Mouse (Mus musculus): ENCODE measurements around the gene Dnaaf1. TPM values are rescaled to one million over a fixed set of nuclear protein-coding genes. Genes with fewer than 3 reads are reported as not detected.

The Dnaaf1 gene
- polyA plus RNA-seq, 1 experiment from 2014 or later, result 0.40 TPM

GRCm38 (mm10) chr8:119557132-119557531, 17.9 kb upstream of the Dnaaf1 start:
- no peaks in the 10 kb centered on the region for H3K27me3 ChIP-seq (replicated peaks)
- H3K4me2 ChIP-seq, result peak overlapping the region; percentile 85
- 73% methylated on average over 9 of the region's 9 CpGs for WGBS
- H3K4me1 ChIP-seq, result peaks cover 26% of the 10 kb centered on the region
- H3K4me3 ChIP-seq (replicated peaks), result peak overlapping the region; percentile 94
- no peaks in the 10 kb centered on the region for H3K9me3 ChIP-seq
- peak overlapping the region; percentile 88; the same call in 1 of the 2 replicates for H3K9ac ChIP-seq
- H3K27ac ChIP-seq, result no peak overlapping the region
- no peaks in the 10 kb centered on the region for H3K36me3 ChIP-seq
- no peak for ATAC-seq (ENCODE audit: insufficient read depth, low FRiP score, low read depth)

- H3K9ac ChIP-seq, result peak overlapping the region; percentile 88
- no peaks in the 10 kb centered on the region for H3K27me3 ChIP-seq (replicated peaks)
- H3K9me3 ChIP-seq, result no peaks in the 10 kb centered on the region
- H3K4me1 ChIP-seq, result peaks cover 26% of the 10 kb centered on the region
- peak; percentile 86 for ATAC-seq (ENCODE audit: insufficient read depth, low FRiP score, low read depth)
- H3K36me3 ChIP-seq, result no peaks in the 10 kb centered on the region
- peak overlapping the region; percentile 85 for H3K4me2 ChIP-seq
- H3K4me3 ChIP-seq (replicated peaks), result peak overlapping the region; percentile 94
- WGBS, result under 1% methylated on average over 52 of the region's 55 CpGs
- peak overlapping the region; percentile 94 for H3K27ac ChIP-seq
Observed at GRCm38 (mm10) chr8:119557821-119558602, 17.0 kb upstream of the Dnaaf1 start.

GRCm38 (mm10) chr8:119558603-119559401, 16.2 kb upstream of the Dnaaf1 start, which contains the start of gene Mbtps1:
Gene Mbtps1, minus strand, starts transcription at chr8:119558735.
- H3K4me1 ChIP-seq, result peaks cover 24% of the 10 kb centered on the region
- H3K4me3 ChIP-seq (replicated peaks), result peak within 1 kb of the TSS; percentile 94
- H3K9me3 ChIP-seq, result no peaks in the 10 kb centered on the region
- H3K27ac ChIP-seq, result peak within 1 kb of the TSS; percentile 94
- 5% methylated on average over 63 of the region's 63 CpGs for WGBS
- no peaks in the 10 kb centered on the region for H3K27me3 ChIP-seq (replicated peaks)
- peak within 1 kb of the TSS; percentile 85 for H3K4me2 ChIP-seq
- ATAC-seq (ENCODE audit: insufficient read depth, low FRiP score, low read depth), result peak; percentile 98
- H3K9ac ChIP-seq, result peak within 1 kb of the TSS; percentile 88
- 0 out of 2 replicates have a peak, but pooled peaks cover 7% of the 10 kb centered on the region for H3K36me3 ChIP-seq

GRCm38 (mm10) chr8:119559402-119559720, 15.7 kb upstream of the Dnaaf1 start:
- Histone ChIP-seq H3K4me3 (replicated peaks) (peak overlapping the region; percentile 94; the same call in 1 of the 2 replicates), H3K4me1 (peaks cover 19% of the 10 kb centered on the region; the same call in 1 of the 2 replicates), H3K4me2 (0 out of 2 replicates have a peak overlapping the region, but pooled peaks have one; percentile 57), H3K36me3 (0 out of 2 replicates have a peak, but pooled peaks cover 8% of the 10 kb centered on the region), H3K9ac (0 out of 2 replicates have a peak overlapping the region, but pooled peaks have one; percentile 37), H3K27me3 (replicated peaks) (no peaks in the 10 kb centered on the region), H3K9me3 (no peaks in the 10 kb centered on the region), H3K27ac (no peak overlapping the region)
- WGBS, result 80% methylated on average over 6 of the region's 6 CpGs
- no peak for ATAC-seq (ENCODE audit: insufficient read depth, low FRiP score, low read depth)

GRCm38 (mm10) chr8:119563849-119564251, 11.2 kb upstream of the Dnaaf1 start:
- Histone ChIP-seq H3K4me2 (no peak overlapping the region), H3K36me3 (peaks cover 22% of the 10 kb centered on the region)
- WGBS, result 90% methylated on average over 14 of the region's 14 CpGs

GRCm38 (mm10) chr8:119566367-119566766, 8.7 kb upstream of the Dnaaf1 start:
- Histone ChIP-seq H3K9ac (no peak overlapping the region), H3K4me1 (no peaks in the 10 kb centered on the region), H3K4me2 (no peak overlapping the region), H3K36me3 (peaks cover 22% of the 10 kb centered on the region), H3K27ac (no peak overlapping the region), H3K9me3 (no peaks in the 10 kb centered on the region), H3K27me3 (replicated peaks) (no peaks in the 10 kb centered on the region), H3K4me3 (replicated peaks) (no peak overlapping the region)
- no peak for ATAC-seq (ENCODE audit: insufficient read depth, low FRiP score, low read depth)
- 77% methylated on average over 11 of the region's 11 CpGs for WGBS

More at GRCm38 (mm10) chr8:119563849-119564251, 11.2 kb upstream of the Dnaaf1 start:
- 0 out of 2 replicates have a peak, but pooled peaks cover 4% of the 10 kb centered on the region for H3K4me1 ChIP-seq
- no peak overlapping the region for H3K4me3 ChIP-seq (replicated peaks)
- ATAC-seq (ENCODE audit: insufficient read depth, low FRiP score, low read depth), result no peak
- no peaks in the 10 kb centered on the region for H3K27me3 ChIP-seq (replicated peaks)
- H3K27ac ChIP-seq, result no peak overlapping the region
- H3K9ac ChIP-seq, result no peak overlapping the region
- H3K9me3 ChIP-seq, result no peaks in the 10 kb centered on the region

GRCm38 (mm10) chr8:119568251-119568650, 6.8 kb upstream of the Dnaaf1 start:
- H3K4me3 ChIP-seq (replicated peaks), result no peak overlapping the region
- H3K27ac ChIP-seq, result no peak overlapping the region
- H3K9me3 ChIP-seq, result no peaks in the 10 kb centered on the region
- peaks cover 5% of the 10 kb centered on the region; the same call in 1 of the 2 replicates for H3K4me1 ChIP-seq
- peaks cover 21% of the 10 kb centered on the region for H3K36me3 ChIP-seq
- H3K9ac ChIP-seq, result no peak overlapping the region
- H3K27me3 ChIP-seq (replicated peaks), result no peaks in the 10 kb centered on the region
- WGBS, result 82% methylated on average over 9 of the region's 9 CpGs
- no peak for ATAC-seq (ENCODE audit: insufficient read depth, low FRiP score, low read depth)
- H3K4me2 ChIP-seq, result no peak overlapping the region

- H3K9ac ChIP-seq, result no peak overlapping the region
- WGBS, result 59% methylated on average over 7 of the region's 7 CpGs
Observed at GRCm38 (mm10) chr8:119568951-119569350, 6.1 kb upstream of the Dnaaf1 start.

GRCm38 (mm10) chr8:119569881-119570280, 5.2 kb upstream of the Dnaaf1 start:
- no peak overlapping the region for H3K4me3 ChIP-seq (replicated peaks)
- H3K27me3 ChIP-seq (replicated peaks), result no peaks in the 10 kb centered on the region
- H3K27ac ChIP-seq, result no peak overlapping the region
- ATAC-seq (ENCODE audit: insufficient read depth, low FRiP score, low read depth), result no peak
- H3K4me2 ChIP-seq, result no peak overlapping the region
- no peaks in the 10 kb centered on the region for H3K9me3 ChIP-seq
- no peak overlapping the region for H3K9ac ChIP-seq
- H3K36me3 ChIP-seq, result peaks cover 14% of the 10 kb centered on the region
- H3K4me1 ChIP-seq, result peaks cover 15% of the 10 kb centered on the region
- WGBS, result 45% methylated on average over 4 of the region's 4 CpGs

More at GRCm38 (mm10) chr8:119568951-119569350, 6.1 kb upstream of the Dnaaf1 start:
- Histone ChIP-seq H3K36me3 (peaks cover 14% of the 10 kb centered on the region), H3K4me3 (replicated peaks) (no peak overlapping the region), H3K27ac (no peak overlapping the region), H3K4me2 (no peak overlapping the region), H3K27me3 (replicated peaks) (no peaks in the 10 kb centered on the region), H3K4me1 (peaks cover 9% of the 10 kb centered on the region), H3K9me3 (no peaks in the 10 kb centered on the region)
- ATAC-seq (ENCODE audit: insufficient read depth, low FRiP score, low read depth), result no peak

- Histone ChIP-seq H3K4me2 (no peak overlapping the region), H3K27me3 (replicated peaks) (no peaks in the 10 kb centered on the region; the same call in 1 of the 2 replicates), H3K4me3 (replicated peaks) (no peak overlapping the region), H3K9ac (no peak overlapping the region), H3K36me3 (0 out of 2 replicates have a peak, but pooled peaks cover 5% of the 10 kb centered on the region), H3K27ac (no peak overlapping the region), H3K9me3 (no peaks in the 10 kb centered on the region), H3K4me1 (peaks cover 19% of the 10 kb centered on the region)
- no peak for ATAC-seq (ENCODE audit: insufficient read depth, low FRiP score, low read depth)
- WGBS, result 80% methylated on average over 6 of the region's 6 CpGs
Observed at GRCm38 (mm10) chr8:119571135-119571534, 3.9 kb upstream of the Dnaaf1 start.

- Histone ChIP-seq H3K9me3 (no peaks in the 10 kb centered on the region), H3K4me3 (replicated peaks) (no peak overlapping the region), H3K9ac (no peak overlapping the region), H3K27me3 (replicated peaks) (peaks cover 3% of the 10 kb centered on the region; the same call in 1 of the 2 replicates), H3K4me1 (peaks cover 19% of the 10 kb centered on the region), H3K27ac (peak overlapping the region; percentile 23; the same call in 1 of the 2 replicates), H3K4me2 (no peak overlapping the region), H3K36me3 (no peaks in the 10 kb centered on the region)
- no peak for ATAC-seq (ENCODE audit: insufficient read depth, low FRiP score, low read depth)
- whole genome bisulfite sequencing, result 70% methylated on average over 4 of the region's 4 CpGs
Observed at GRCm38 (mm10) chr8:119572411-119572810, 2.6 kb upstream of the Dnaaf1 start.
